Mouse (Mus musculus): ENCODE results near the gene Pzp. TPM values are rescaled to one million over a fixed set of nuclear protein-coding genes. Genes with fewer than 3 reads are reported as not detected.

Gene Pzp
- total RNA-seq, 2 experiments from 2014 or later, result not detected

GRCm38 (mm10) chr6:128467298-128467697, 59.2 kb downstream of the Pzp start:
- no peak for DNase-seq (ENCODE audit: low spot score in 2 of 2)
- Histone ChIP-seq H3K4me3 (no peak overlapping the region), H3K27ac (no peak overlapping the region)
- peak; percentile 59 for TF ChIP-seq CTCF (conservative IDR thresholded peaks at IDR 0.05)

GRCm38 (mm10) chr6:128466563-128466962, 60.0 kb downstream of the Pzp start:
- H3K27ac ChIP-seq, result no peak overlapping the region
- no peak for DNase-seq (ENCODE audit: low spot score in 2 of 2)
- no peak for TF ChIP-seq CTCF (conservative IDR thresholded peaks at IDR 0.05)
- no peak overlapping the region for H3K4me3 ChIP-seq

GRCm38 (mm10) chr6:128466043-128466442, 60.5 kb downstream of the Pzp start:
- Histone ChIP-seq H3K27ac (no peak overlapping the region), H3K4me3 (no peak overlapping the region)
- no peak for DNase-seq (ENCODE audit: low spot score in 2 of 2)
- no peak for TF ChIP-seq CTCF (conservative IDR thresholded peaks at IDR 0.05)

- Histone ChIP-seq H3K4me3 (no peak overlapping the region), H3K27ac (no peak overlapping the region)
- TF ChIP-seq CTCF (conservative IDR thresholded peaks at IDR 0.05), result no peak
- DNase-seq (ENCODE audit: low spot score in 2 of 2), result no peak
Observed at GRCm38 (mm10) chr6:128464996-128465395, 61.5 kb downstream of the Pzp start.

GRCm38 (mm10) chr6:128461606-128462005, 64.9 kb downstream of the Pzp start:
- TF ChIP-seq CTCF (conservative IDR thresholded peaks at IDR 0.05), result no peak
- H3K27ac ChIP-seq, result no peak overlapping the region
- no peak for DNase-seq (ENCODE audit: low spot score in 2 of 2)
- H3K4me3 ChIP-seq, result no peak overlapping the region

- H3K27ac ChIP-seq, result no peak overlapping the region
- H3K4me3 ChIP-seq, result no peak overlapping the region
- no peak for TF ChIP-seq CTCF (conservative IDR thresholded peaks at IDR 0.05)
- DNase-seq (ENCODE audit: low spot score in 2 of 2), result no peak
Observed at GRCm38 (mm10) chr6:128460729-128461503, 65.6 kb downstream of the Pzp start.

- no peak for DNase-seq (ENCODE audit: low spot score in 2 of 2)
- H3K4me3 ChIP-seq, result no peak overlapping the region
- H3K27ac ChIP-seq, result peak overlapping the region; percentile 43; the same call in 1 of the 2 replicates
- TF ChIP-seq CTCF (conservative IDR thresholded peaks at IDR 0.05), result no peak
Observed at GRCm38 (mm10) chr6:128460321-128460720, 66.2 kb downstream of the Pzp start.

GRCm38 (mm10) chr6:128457186-128457585, 69.3 kb downstream of the Pzp start:
- DNase-seq (ENCODE audit: low spot score in 2 of 2), result no peak
- Histone ChIP-seq H3K27ac (no peak overlapping the region), H3K4me3 (no peak overlapping the region)
- TF ChIP-seq CTCF (conservative IDR thresholded peaks at IDR 0.05), result no peak

- no peak overlapping the region for H3K4me3 ChIP-seq
- TF ChIP-seq CTCF (conservative IDR thresholded peaks at IDR 0.05), result no peak; the same call in 1 of the 2 replicates
- peak; percentile 60 to 65 for DNase-seq (ENCODE audit: low spot score in 2 of 2)
- H3K27ac ChIP-seq, result peak overlapping the region; percentile 70
Observed at GRCm38 (mm10) chr6:128455835-128456605, 70.5 kb downstream of the Pzp start.

- TF ChIP-seq CTCF (conservative IDR thresholded peaks at IDR 0.05), result no peak
- Histone ChIP-seq H3K4me3 (no peak overlapping the region), H3K27ac (no peak overlapping the region)
- DNase-seq (ENCODE audit: low spot score in 2 of 2), result no peak
Observed at GRCm38 (mm10) chr6:128447063-128447462, 79.5 kb downstream of the Pzp start.

- TF ChIP-seq CTCF (conservative IDR thresholded peaks at IDR 0.05), result peak; percentile 88
- DNase-seq (ENCODE audit: low spot score in 2 of 2), result peak; percentile 52 to 63
- Histone ChIP-seq H3K4me3 (peak overlapping the region; percentile 5), H3K27ac (no peak overlapping the region)
Observed at GRCm38 (mm10) chr6:128445761-128446535, 80.6 kb downstream of the Pzp start.

GRCm38 (mm10) chr6:128440238-128440637, 86.3 kb downstream of the Pzp start:
- DNase-seq (ENCODE audit: low spot score in 2 of 2), result no peak
- H3K4me3 ChIP-seq, result no peak overlapping the region
- no peak overlapping the region for H3K27ac ChIP-seq
- TF ChIP-seq CTCF (conservative IDR thresholded peaks at IDR 0.05), result peak; percentile 40

GRCm38 (mm10) chr6:128438871-128439341, 87.6 kb downstream of the Pzp start:
- Histone ChIP-seq H3K4me3 (peak overlapping the region; percentile 92), H3K27ac (peak overlapping the region; percentile 57)
- no peak for TF ChIP-seq CTCF (conservative IDR thresholded peaks at IDR 0.05)
- DNase-seq (ENCODE audit: low spot score in 2 of 2), result no peak

Data from layer of hippocampus, adult 2 months (tissue).